Mouse (Mus musculus) adrenal gland, postnatal 10 days (tissue): ENCODE measurements around the gene Tbx5. TPM values are rescaled to one million over a fixed set of nuclear protein-coding genes. Genes with fewer than 3 reads are reported as not detected.

Source experiments
- total RNA-seq, 2 experiments: library from RNA; stranded (reverse); gene quantifications; 2 replicates each; pipeline ENCODE4 v1.2.3; 2021

Tbx5 gene
- total RNA-seq, 2 experiments from 2014 or later, result 2.3 to 2.9 TPM

Other genes with a start within 250 kb of the Tbx5 start
- gene Tbx3, start 162.0 kb upstream of the Tbx5 start, total RNA-seq, result 100 to 1,000 TPM; 136 to 142 TPM